Mouse (Mus musculus) kidney, adult 2 months (tissue): ENCODE measurements around the gene Hps6.

Experiments used
- CTCF ChIP-seq: fragments of 200-500 bp; conservative IDR thresholded peaks from 2 replicates; pipeline ENCODE4 v1.5.1; 2011; ENCODE audit warnings: low read depth, mild to moderate bottlenecking, control low read depth, low read length, moderate library complexity, mixed read lengths; ENCODE audit not compliant: insufficient read depth, insufficient read length
- POLR2A ChIP-seq: fragments of 200-500 bp; IDR thresholded peaks from one replicate; pipeline ENCODE4 v1.6.1; 2011; ENCODE audit warnings: low read depth, low read length, control low read depth

GRCm38 (mm10) chr19:45998694-45999217 is 4.6 kb upstream of the Hps6 start:
- TF ChIP-seq CTCF (no peak), POLR2A (no peak)
